Mouse (Mus musculus) limb, embryonic 12.5 days (tissue): ENCODE results near the gene Blm. TPM values are rescaled to one million over a fixed set of nuclear protein-coding genes. Genes with fewer than 3 reads are reported as not detected.
A peak's percentile ranks its signal among the peaks of the same experiment; 100 is the strongest.

Source experiments
- ATAC-seq: fragments of 200-750 bp; cut with Nextera tagmentation; 2 replicates; pipeline ENCODE4 v1.8.0; 2017; ENCODE audit warnings: low read depth, moderate TSS enrichment; ENCODE audit not compliant: insufficient number of reproducible peaks, insufficient read depth, low FRiP score, low TSS enrichment
- H3K27ac ChIP-seq: fragments of 300-500 bp; sonication (generic); 2 replicates; pipeline ENCODE4 v1.5.1; 2016; ENCODE audit warnings: mild to moderate bottlenecking, moderate library complexity
- H3K27me3 ChIP-seq: fragments of 300-500 bp; sonication (generic); 2 replicates; pipeline ENCODE4 v1.6.1; 2016; ENCODE audit warnings: mild to moderate bottlenecking, moderate library complexity
- H3K36me3 ChIP-seq: fragments of 300-500 bp; sonication (generic); 2 replicates; pipeline ENCODE4 v1.6.1; 2016; ENCODE audit warnings: mild to moderate bottlenecking, moderate library complexity
- H3K4me1 ChIP-seq: fragments of 300-500 bp; sonication (generic); replicated peaks from 2 replicates; pipeline ENCODE4 v1.6.1; 2016
- H3K4me2 ChIP-seq: fragments of 300-500 bp; sonication (generic); 2 replicates; pipeline ENCODE4 v1.6.1; 2016; ENCODE audit warnings: mild to moderate bottlenecking, moderate library complexity
- H3K4me3 ChIP-seq: fragments of 300-500 bp; sonication (generic); replicated peaks from 2 replicates; pipeline ENCODE4 v1.5.1; 2016; ENCODE audit warnings: mild to moderate bottlenecking
- H3K9ac ChIP-seq: fragments of 300-500 bp; sonication (generic); replicated peaks from 2 replicates; pipeline ENCODE4 v1.6.1; 2016; ENCODE audit warnings: mild to moderate bottlenecking, moderate library complexity
- H3K9me3 ChIP-seq: fragments of 300-500 bp; sonication (generic); 2 replicates; pipeline ENCODE4 v1.6.1; 2016; ENCODE audit warnings: mild to moderate bottlenecking, moderate library complexity
- WGBS: fragments of 180-500 bp; shearing (Covaris S2); methylation state at CpG from one replicate; pipeline ENCODE4 v1.1.7; 2016; 5-methylcytosine and 5-hydroxymethylcytosine counted together
- polyA plus RNA-seq: library from polyadenylated mRNA; unstranded; fragments of >200 nt; fragmentation: Nextera tagmentation; extraction: Ambion mirVana; gene quantifications from 2 replicates; pipeline ENCODE4 v1.2.1, GENCODE M21; 2016

Blm gene
- polyA plus RNA-seq, 1 experiment from 2014 or later: 42.1 TPM

GRCm38 (mm10) chr7:80449620-80450091 is 85.3 kb downstream of the Blm start:
- H3K9ac ChIP-seq: no peak overlapping the region
- no peaks in the 10 kb centered on the region for H3K9me3 ChIP-seq
- 82% methylated on average over 6 of the region's 6 CpGs for whole genome bisulfite sequencing
- H3K4me2 ChIP-seq: no peak overlapping the region
- ATAC-seq: no peak
- H3K27me3 ChIP-seq: no peaks in the 10 kb centered on the region
- no peak overlapping the region for H3K4me3 ChIP-seq
- H3K4me1 ChIP-seq: peaks cover 17% of the 10 kb centered on the region
- H3K27ac ChIP-seq: no peak overlapping the region
- peaks cover 31% of the 10 kb centered on the region for H3K36me3 ChIP-seq

GRCm38 (mm10) chr7:80447336-80447735 is 87.6 kb downstream of the Blm start:
- Histone ChIP-seq H3K4me1 (peaks cover 37% of the 10 kb centered on the region), H3K4me3 (no peak overlapping the region), H3K27me3 (no peaks in the 10 kb centered on the region), H3K9ac (no peak overlapping the region), H3K4me2 (no peak overlapping the region), H3K36me3 (peaks cover 10% of the 10 kb centered on the region), H3K27ac (no peak overlapping the region), H3K9me3 (no peaks in the 10 kb centered on the region)
- WGBS: 93% methylated on average over 8 of the region's 8 CpGs
- ATAC-seq: no peak

- no peaks in the 10 kb centered on the region for H3K9me3 ChIP-seq
- H3K4me2 ChIP-seq: no peak overlapping the region
- no peak overlapping the region for H3K4me3 ChIP-seq
- peak overlapping the region; percentile 69 for H3K27ac ChIP-seq
- peaks cover 46% of the 10 kb centered on the region for H3K4me1 ChIP-seq
- no peaks in the 10 kb centered on the region; the same call in 1 of the 2 replicates for H3K36me3 ChIP-seq
- ATAC-seq: no peak
- 58% methylated on average over 7 of the region's 7 CpGs for WGBS
- H3K27me3 ChIP-seq: no peaks in the 10 kb centered on the region
- no peak overlapping the region for H3K9ac ChIP-seq
These were observed 88.6 kb downstream of the Blm start for GRCm38 (mm10) chr7:80446221-80446878.

- Histone ChIP-seq H3K4me3 (no peak overlapping the region), H3K27ac (peak overlapping the region; percentile 69), H3K4me1 (peaks cover 49% of the 10 kb centered on the region), H3K9me3 (no peaks in the 10 kb centered on the region), H3K4me2 (no peak overlapping the region), H3K9ac (no peak overlapping the region), H3K36me3 (no peaks in the 10 kb centered on the region), H3K27me3 (no peaks in the 10 kb centered on the region)
- WGBS: 17% methylated on average over 6 of the region's 6 CpGs
- ATAC-seq: peak; percentile 40; the same call in 1 of the 2 replicates
These were observed 89.4 kb downstream of the Blm start for GRCm38 (mm10) chr7:80445492-80445891.

GRCm38 (mm10) chr7:80444401-80445249 is 90.3 kb downstream of the Blm start:
- Histone ChIP-seq H3K4me3 (no peak overlapping the region), H3K27ac (peak overlapping the region; percentile 69), H3K4me1 (peaks cover 54% of the 10 kb centered on the region), H3K9me3 (no peaks in the 10 kb centered on the region), H3K36me3 (no peaks in the 10 kb centered on the region), H3K4me2 (no peak overlapping the region), H3K27me3 (no peaks in the 10 kb centered on the region), H3K9ac (no peak overlapping the region)
- WGBS: 49% methylated on average over 17 of the region's 17 CpGs
- ATAC-seq: no peak

GRCm38 (mm10) chr7:80443124-80443523 is 91.8 kb downstream of the Blm start:
- Histone ChIP-seq H3K9ac (no peak overlapping the region), H3K9me3 (no peaks in the 10 kb centered on the region), H3K4me2 (no peak overlapping the region), H3K4me3 (no peak overlapping the region), H3K36me3 (no peaks in the 10 kb centered on the region), H3K4me1 (peaks cover 63% of the 10 kb centered on the region), H3K27me3 (no peaks in the 10 kb centered on the region), H3K27ac (peak overlapping the region; percentile 82)
- ATAC-seq: no peak
- WGBS: 69% methylated on average over 3 of the region's 3 CpGs

GRCm38 (mm10) chr7:80441986-80442904 is 92.7 kb downstream of the Blm start:
- Histone ChIP-seq H3K9ac (0 out of 2 replicates have a peak overlapping the region, but pooled peaks have one; percentile 18), H3K4me2 (no peak overlapping the region), H3K4me3 (no peak overlapping the region), H3K27ac (peak overlapping the region; percentile 82), H3K4me1 (peaks cover 63% of the 10 kb centered on the region), H3K36me3 (no peaks in the 10 kb centered on the region), H3K9me3 (no peaks in the 10 kb centered on the region), H3K27me3 (no peaks in the 10 kb centered on the region)
- WGBS: 34% methylated on average over 11 of the region's 11 CpGs
- 0 out of 2 replicates have a peak, but pooled peaks have one; percentile 11 for ATAC-seq

GRCm38 (mm10) chr7:80440685-80441084 is 94.2 kb downstream of the Blm start:
- Histone ChIP-seq H3K9me3 (no peaks in the 10 kb centered on the region), H3K4me1 (peaks cover 56% of the 10 kb centered on the region)

GRCm38 (mm10) chr7:80439789-80440488 is 95.0 kb downstream of the Blm start:
- Histone ChIP-seq H3K9me3 (no peaks in the 10 kb centered on the region), H3K27ac (peak overlapping the region; percentile 23; the same call in 1 of the 2 replicates)
- no peak for ATAC-seq

More at GRCm38 (mm10) chr7:80440685-80441084, 94.2 kb downstream of the Blm start:
- H3K36me3 ChIP-seq: no peaks in the 10 kb centered on the region
- 51% methylated on average over 4 of the region's 4 CpGs for WGBS
- no peak overlapping the region for H3K4me3 ChIP-seq
- no peak overlapping the region for H3K4me2 ChIP-seq
- no peak overlapping the region for H3K27ac ChIP-seq
- no peak for ATAC-seq
- no peaks in the 10 kb centered on the region for H3K27me3 ChIP-seq
- no peak overlapping the region for H3K9ac ChIP-seq

GRCm38 (mm10) chr7:80439032-80439760 is 95.7 kb downstream of the Blm start:
- peak overlapping the region; percentile 32; the same call in 1 of the 2 replicates for H3K4me2 ChIP-seq
- H3K36me3 ChIP-seq: no peaks in the 10 kb centered on the region
- H3K4me1 ChIP-seq: peaks cover 41% of the 10 kb centered on the region
- H3K27ac ChIP-seq: peak overlapping the region; percentile 62; the same call in 1 of the 2 replicates
- ATAC-seq: no peak
- no peaks in the 10 kb centered on the region for H3K9me3 ChIP-seq
- H3K9ac ChIP-seq: no peak overlapping the region
- no peak overlapping the region for H3K4me3 ChIP-seq
- H3K27me3 ChIP-seq: no peaks in the 10 kb centered on the region
- 23% methylated on average over 15 of the region's 15 CpGs for WGBS

More at GRCm38 (mm10) chr7:80439789-80440488, 95.0 kb downstream of the Blm start:
- H3K4me1 ChIP-seq: peaks cover 48% of the 10 kb centered on the region
- WGBS: 63% methylated on average over 10 of the region's 10 CpGs
- no peak overlapping the region for H3K4me3 ChIP-seq
- no peaks in the 10 kb centered on the region for H3K27me3 ChIP-seq
- no peaks in the 10 kb centered on the region for H3K36me3 ChIP-seq
- H3K4me2 ChIP-seq: no peak overlapping the region
- no peak overlapping the region for H3K9ac ChIP-seq
